Mouse (Mus musculus): ENCODE results near the gene Gm10803. TPM values are rescaled to one million over a fixed set of nuclear protein-coding genes. Genes with fewer than 3 reads are reported as not detected.

Gm10803 gene
- polyA plus RNA-seq, 1 experiment from 2014 or later = not detected

GRCm38 (mm10) chr2:93604601-93605285, 44.4 kb downstream of the Gm10803 start:
- no peaks in the 10 kb centered on the region for H3K4me1 ChIP-seq (ENCODE audit: control insufficient read depth, low read depth, low read length)
- no peaks in the 10 kb centered on the region for H3K36me3 ChIP-seq (ENCODE audit: control insufficient read depth, insufficient read depth)
- ATAC-seq (ENCODE audit: low read depth) = no peak
- H3K9me3 ChIP-seq (replicated peaks; ENCODE audit: control insufficient read depth, low read length) = no peaks in the 10 kb centered on the region
- H3K4me3 ChIP-seq (ENCODE audit: low read depth, low read length) = no peak overlapping the region
- H3K27me3 ChIP-seq (ENCODE audit: control insufficient read depth, insufficient read depth, low read depth, low read length) = no peaks in the 10 kb centered on the region
- H3K27ac ChIP-seq (ENCODE audit: low read length) = no peak overlapping the region
- H3K4me2 ChIP-seq (ENCODE audit: low read depth, low read length) = no peak overlapping the region
- 65% methylated on average over 6 of the region's 6 CpGs for WGBS (ENCODE audit: insufficient replicate concordance)
- no peak overlapping the region for H3K9ac ChIP-seq (ENCODE audit: low read depth, low read length)

GRCm38 (mm10) chr2:93608800-93609199, 48.4 kb downstream of the Gm10803 start:
- Histone ChIP-seq H3K27me3 (ENCODE audit: control insufficient read depth, insufficient read depth, low read depth, low read length) (no peaks in the 10 kb centered on the region), H3K27ac (ENCODE audit: low read length) (no peak overlapping the region), H3K36me3 (ENCODE audit: control insufficient read depth, insufficient read depth) (no peaks in the 10 kb centered on the region), H3K9me3 (replicated peaks; ENCODE audit: control insufficient read depth, low read length) (no peaks in the 10 kb centered on the region), H3K4me1 (ENCODE audit: control insufficient read depth, low read depth, low read length) (no peaks in the 10 kb centered on the region), H3K9ac (ENCODE audit: low read depth, low read length) (no peak overlapping the region), H3K4me3 (ENCODE audit: low read depth, low read length) (no peak overlapping the region), H3K4me2 (ENCODE audit: low read depth, low read length) (no peak overlapping the region)
- WGBS (ENCODE audit: insufficient replicate concordance) = 53% methylated on average over 3 of the region's 3 CpGs
- no peak for ATAC-seq (ENCODE audit: low read depth)

- no peaks in the 10 kb centered on the region for H3K4me1 ChIP-seq (ENCODE audit: control insufficient read depth, low read depth, low read length)
- peak; percentile 61; the same call in 1 of the 2 replicates for ATAC-seq (ENCODE audit: low read depth)
- no peak overlapping the region for H3K27ac ChIP-seq (ENCODE audit: low read length)
- H3K36me3 ChIP-seq (ENCODE audit: control insufficient read depth, insufficient read depth) = no peaks in the 10 kb centered on the region
- no peaks in the 10 kb centered on the region for H3K9me3 ChIP-seq (replicated peaks; ENCODE audit: control insufficient read depth, low read length)
- no peak overlapping the region for H3K4me3 ChIP-seq (ENCODE audit: low read depth, low read length)
- H3K27me3 ChIP-seq (ENCODE audit: control insufficient read depth, insufficient read depth, low read depth, low read length) = no peaks in the 10 kb centered on the region
- 54% methylated on average over 7 of the region's 7 CpGs for WGBS (ENCODE audit: insufficient replicate concordance)
- H3K4me2 ChIP-seq (ENCODE audit: low read depth, low read length) = no peak overlapping the region
- H3K9ac ChIP-seq (ENCODE audit: low read depth, low read length) = no peak overlapping the region
Observed at GRCm38 (mm10) chr2:93613020-93613419, 52.7 kb downstream of the Gm10803 start.

Other genes with a start within 250 kb of the Gm10803 start
- 2.0 and 2.2 TPM in 2 replicates for gene Tspan18, start 226.1 kb upstream of the Gm10803 start, polyA plus RNA-seq (2015; fragmentation: Nextera tagmentation; extraction: Ambion mirVana)
- 111 and 112 TPM in 2 replicates for gene Cd82, start 97.4 kb upstream of the Gm10803 start, polyA plus RNA-seq (2015; fragmentation: Nextera tagmentation; extraction: Ambion mirVana)
- 0.02 TPM in 1 of 2 replicates, not detected in the other for gene Alx4, start 81.8 kb downstream of the Gm10803 start, polyA plus RNA-seq (2015; fragmentation: Nextera tagmentation; extraction: Ambion mirVana)

Data from liver, embryonic 16.5 days (tissue).